Mouse (Mus musculus) urinary bladder, adult 18-20 months (tissue): ENCODE data around the gene Chrng.

Experiments
- DNase-seq, 2 experiments: peaks; one replicate each; pipeline ENCODE4 v3.0.0; 2022; ENCODE audit warnings: low spot score in 2 of 2, mixed read lengths in 2 of 2

The Chrng gene

GRCm38 (mm10) chr1:87198119-87199065 lies 6.1 kb upstream of the Chrng start:
- DNase-seq, result no peak

GRCm38 (mm10) chr1:87200811-87201210 lies 3.6 kb upstream of the Chrng start:
- DNase-seq, result no peak

- DNase-seq, result no peak
These were observed 2.6 kb upstream of the Chrng start for GRCm38 (mm10) chr1:87201848-87202247.

GRCm38 (mm10) chr1:87203779-87204178 lies 678 bp upstream of the Chrng start:
- no peak for DNase-seq

GRCm38 (mm10) chr1:87205038-87205437 lies 581 bp downstream of the Chrng start:
- DNase-seq, result no peak

GRCm38 (mm10) chr1:87205502-87205901 lies 1.0 kb downstream of the Chrng start:
- no peak for DNase-seq

- DNase-seq, result no peak
These were observed 1.9 kb downstream of the Chrng start for GRCm38 (mm10) chr1:87206339-87206738.

GRCm38 (mm10) chr1:87211431-87211830 lies 7.0 kb downstream of the Chrng start:
- DNase-seq, result no peak

- peak; percentile 87 to 91 for DNase-seq
These were observed 9.6 kb downstream of the Chrng start, which contains the start of gene Eif4e2 for GRCm38 (mm10) chr1:87213735-87214704. Eif4e2 (plus strand) TSS chr1:87213914.

GRCm38 (mm10) chr1:87214748-87215147 lies 10.3 kb downstream of the Chrng start:
- no peak for DNase-seq

GRCm38 (mm10) chr1:87217938-87218337 lies 13.5 kb downstream of the Chrng start:
- no peak for DNase-seq

- DNase-seq, result no peak
These were observed 21.3 kb downstream of the Chrng start for GRCm38 (mm10) chr1:87225739-87226138.

GRCm38 (mm10) chr1:87226409-87227159 lies 22.1 kb downstream of the Chrng start:
- DNase-seq, result no peak

- no peak for DNase-seq
These were observed 22.7 kb downstream of the Chrng start for GRCm38 (mm10) chr1:87227160-87227550.

GRCm38 (mm10) chr1:87230606-87231005 lies 26.1 kb downstream of the Chrng start:
- no peak for DNase-seq

- no peak for DNase-seq
These were observed 27.7 kb downstream of the Chrng start for GRCm38 (mm10) chr1:87232197-87232596.

GRCm38 (mm10) chr1:87239056-87239455 lies 34.6 kb downstream of the Chrng start:
- no peak for DNase-seq

GRCm38 (mm10) chr1:87243021-87243420 lies 38.6 kb downstream of the Chrng start:
- DNase-seq, result no peak

- no peak for DNase-seq
These were observed 41.0 kb downstream of the Chrng start for GRCm38 (mm10) chr1:87245430-87245829.

GRCm38 (mm10) chr1:87245929-87246815 lies 41.7 kb downstream of the Chrng start:
- DNase-seq, result peak; percentile 30 to 58
